Mouse (Mus musculus): ENCODE results near the gene Hmcn2. TPM values are rescaled to one million over a fixed set of nuclear protein-coding genes. Genes with fewer than 3 reads are reported as not detected.

Hmcn2 gene
- polyA plus RNA-seq, 1 experiment from 2014 or later = 4.1 TPM

DNA sequence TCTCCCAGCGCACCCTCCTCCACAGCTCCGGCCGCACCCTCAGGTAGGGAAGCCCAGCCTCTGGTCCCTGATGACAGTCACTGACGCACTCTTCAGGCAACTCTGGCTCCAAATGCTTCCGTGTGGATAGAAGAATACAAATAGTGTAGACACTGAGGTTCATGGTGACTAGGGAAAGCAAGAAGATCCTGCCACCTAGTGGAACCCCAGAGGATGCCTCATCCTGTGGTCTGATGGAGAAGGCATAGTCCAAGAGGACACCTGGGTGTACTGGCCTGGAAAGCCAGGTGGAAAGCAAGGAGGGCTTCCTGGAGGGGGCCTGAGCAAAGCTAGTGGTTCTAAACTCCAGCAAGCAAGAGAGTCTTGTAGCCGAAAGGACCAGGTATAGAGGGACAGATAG is 106.7 kb downstream of the Hmcn2 start:
- no peak overlapping the region for H3K4me2 ChIP-seq
- no peaks in the 10 kb centered on the region for H3K9me3 ChIP-seq
- H3K4me1 ChIP-seq = no peaks in the 10 kb centered on the region
- 74% methylated on average over 6 of the region's 6 CpGs for WGBS
- no peak for ATAC-seq (ENCODE audit: insufficient read depth, low FRiP score, low read depth)
- no peak overlapping the region for H3K9ac ChIP-seq
- no peaks in the 10 kb centered on the region for H3K36me3 ChIP-seq
- H3K27ac ChIP-seq = no peak overlapping the region
- H3K4me3 ChIP-seq (replicated peaks) = no peak overlapping the region
- H3K27me3 ChIP-seq (replicated peaks) = no peaks in the 10 kb centered on the region; the same call in 1 of the 2 replicates

DNA sequence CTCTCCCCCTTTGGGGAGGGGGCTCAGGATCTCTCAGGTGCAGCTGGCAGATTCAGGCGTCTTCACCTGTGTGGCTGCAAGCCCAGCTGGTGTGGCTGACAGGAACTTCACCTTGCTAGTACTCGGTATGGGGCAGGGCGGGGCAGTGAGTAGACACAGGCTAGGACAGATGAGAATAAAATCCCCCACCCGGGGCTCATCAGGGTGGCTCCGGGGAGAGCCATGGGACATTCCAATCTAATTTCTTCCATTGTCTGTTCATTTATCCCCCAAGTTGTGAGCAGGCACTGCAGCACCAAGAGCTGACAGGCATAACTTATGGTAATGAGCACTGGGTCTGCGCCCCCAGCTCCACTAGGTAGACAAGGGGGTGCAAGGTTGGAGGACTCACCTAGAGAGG is 108.4 kb downstream of the Hmcn2 start:
- no peak for ATAC-seq (ENCODE audit: insufficient read depth, low FRiP score, low read depth)

GRCm38 (mm10) chr2:31431477-31431876 is 117.3 kb downstream of the Hmcn2 start:
- H3K9me3 ChIP-seq = no peaks in the 10 kb centered on the region
- no peak for ATAC-seq (ENCODE audit: insufficient read depth, low FRiP score, low read depth)
- no peak overlapping the region for H3K4me3 ChIP-seq (replicated peaks)
- H3K27ac ChIP-seq = no peak overlapping the region
- WGBS = 70% methylated on average over 5 of the region's 5 CpGs
- H3K4me1 ChIP-seq = no peaks in the 10 kb centered on the region
- H3K9ac ChIP-seq = no peak overlapping the region
- no peak overlapping the region for H3K4me2 ChIP-seq
- no peaks in the 10 kb centered on the region for H3K36me3 ChIP-seq
- no peaks in the 10 kb centered on the region for H3K27me3 ChIP-seq (replicated peaks)

More for the DNA sequence above, 108.4 kb downstream of the Hmcn2 start:
- Histone ChIP-seq H3K27me3 (replicated peaks) (no peaks in the 10 kb centered on the region; the same call in 1 of the 2 replicates), H3K36me3 (no peaks in the 10 kb centered on the region), H3K9ac (no peak overlapping the region), H3K4me1 (no peaks in the 10 kb centered on the region), H3K9me3 (no peaks in the 10 kb centered on the region), H3K4me3 (replicated peaks) (no peak overlapping the region), H3K27ac (no peak overlapping the region), H3K4me2 (no peak overlapping the region)
- WGBS = 58% methylated on average over 6 of the region's 6 CpGs

DNA sequence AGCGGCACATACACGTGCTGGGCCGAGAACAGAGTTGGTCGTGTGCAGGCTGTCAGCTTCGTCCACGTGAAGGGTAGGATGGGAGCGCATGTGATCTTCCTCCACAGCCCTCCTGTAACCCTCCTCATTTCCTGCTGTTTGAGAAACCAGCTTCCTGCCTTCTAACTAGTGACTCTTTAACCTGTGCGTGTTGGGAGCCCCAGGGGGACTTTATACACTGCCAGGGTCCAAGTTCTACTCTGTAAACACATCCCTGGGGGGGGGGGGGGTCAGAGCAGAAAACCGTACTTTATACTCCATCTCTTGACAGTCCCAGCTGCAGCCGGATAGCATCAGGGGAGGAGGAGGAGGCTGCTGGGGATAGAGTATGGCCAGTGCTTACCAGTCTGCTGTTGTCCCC is 120.5 kb downstream of the Hmcn2 start:
- no peak for ATAC-seq (ENCODE audit: insufficient read depth, low FRiP score, low read depth)
- Histone ChIP-seq H3K36me3 (no peaks in the 10 kb centered on the region), H3K9me3 (no peaks in the 10 kb centered on the region), H3K27me3 (replicated peaks) (no peaks in the 10 kb centered on the region), H3K9ac (no peak overlapping the region), H3K27ac (no peak overlapping the region), H3K4me1 (no peaks in the 10 kb centered on the region), H3K4me2 (no peak overlapping the region), H3K4me3 (replicated peaks) (no peak overlapping the region)
- WGBS = 47% methylated on average over 10 of the region's 10 CpGs

- Histone ChIP-seq H3K4me1 (no peaks in the 10 kb centered on the region), H3K4me2 (no peak overlapping the region), H3K4me3 (replicated peaks) (no peak overlapping the region), H3K27me3 (replicated peaks) (no peaks in the 10 kb centered on the region), H3K27ac (no peak overlapping the region), H3K36me3 (no peaks in the 10 kb centered on the region), H3K9me3 (no peaks in the 10 kb centered on the region), H3K9ac (no peak overlapping the region)
- WGBS = 45% methylated on average over 6 of the region's 6 CpGs
- no peak for ATAC-seq (ENCODE audit: insufficient read depth, low FRiP score, low read depth)
These were observed 121.4 kb downstream of the Hmcn2 start for GRCm38 (mm10) chr2:31435567-31435966.

DNA sequence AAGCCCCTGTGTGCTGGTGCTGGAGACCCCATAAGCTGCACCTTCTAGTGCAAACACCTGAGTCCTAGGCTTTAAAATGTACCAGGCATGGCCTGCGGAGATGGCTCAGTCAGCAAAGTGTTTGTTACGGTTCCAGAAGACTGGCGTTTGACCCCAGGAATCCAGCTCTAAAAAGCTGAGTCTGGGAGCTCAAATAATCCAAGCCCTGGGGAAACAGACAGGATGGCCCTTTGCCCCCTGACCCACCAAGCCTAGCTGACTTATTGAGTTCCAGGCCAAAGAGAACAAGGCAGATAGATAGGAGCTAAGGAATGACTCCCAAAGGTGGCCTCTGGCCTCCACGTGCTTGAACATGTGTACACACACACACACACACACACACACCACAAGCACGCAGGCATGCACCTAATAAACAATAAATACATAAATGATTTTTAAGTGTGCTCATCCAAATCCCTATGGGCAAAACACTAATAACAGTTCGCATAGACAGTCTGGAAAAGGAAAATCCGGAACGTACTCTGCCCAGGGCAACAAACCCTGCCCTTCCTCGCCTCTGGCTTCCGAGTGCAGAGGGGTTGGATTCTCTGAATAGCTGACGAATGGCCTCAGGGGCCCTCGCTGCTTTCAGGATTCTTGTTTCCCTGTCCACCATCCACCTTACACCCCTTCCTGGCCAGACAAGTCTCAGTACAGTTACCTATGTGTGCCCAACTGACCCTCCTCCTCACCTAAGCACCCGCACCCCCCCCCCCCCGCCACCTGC is 123.4 kb downstream of the Hmcn2 start:
- H3K9me3 ChIP-seq = no peaks in the 10 kb centered on the region
- no peak overlapping the region for H3K4me3 ChIP-seq (replicated peaks)
- 62% methylated on average over 14 of the region's 14 CpGs for WGBS
- H3K4me1 ChIP-seq = no peaks in the 10 kb centered on the region
- no peak overlapping the region for H3K9ac ChIP-seq
- H3K4me2 ChIP-seq = no peak overlapping the region
- no peaks in the 10 kb centered on the region for H3K36me3 ChIP-seq
- ATAC-seq (ENCODE audit: insufficient read depth, low FRiP score, low read depth) = no peak
- no peaks in the 10 kb centered on the region for H3K27me3 ChIP-seq (replicated peaks)
- H3K27ac ChIP-seq = no peak overlapping the region

DNA sequence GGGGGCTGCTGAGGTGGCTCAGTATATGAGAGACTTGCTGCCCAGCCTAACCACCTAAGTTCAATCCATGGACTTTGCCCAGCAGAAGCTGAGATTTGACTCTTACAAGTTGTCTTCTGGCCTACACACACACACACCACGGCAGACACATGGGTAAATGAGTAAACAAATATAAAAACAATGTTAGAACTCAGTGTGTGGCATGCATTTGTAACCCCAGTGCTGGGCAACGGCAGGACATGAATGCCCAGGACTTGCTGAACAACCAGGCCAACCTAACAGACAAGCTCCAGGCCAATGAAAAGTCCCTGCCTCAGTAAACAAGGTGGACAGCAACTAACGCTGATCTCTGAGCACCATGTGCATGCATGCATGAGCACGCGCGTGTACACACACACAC is 125.4 kb downstream of the Hmcn2 start:
- Histone ChIP-seq H3K4me3 (replicated peaks) (no peak overlapping the region), H3K9ac (no peak overlapping the region), H3K4me1 (no peaks in the 10 kb centered on the region), H3K27me3 (replicated peaks) (no peaks in the 10 kb centered on the region), H3K4me2 (no peak overlapping the region), H3K36me3 (no peaks in the 10 kb centered on the region), H3K9me3 (no peaks in the 10 kb centered on the region), H3K27ac (no peak overlapping the region)
- no peak for ATAC-seq (ENCODE audit: insufficient read depth, low FRiP score, low read depth)
- 74% methylated on average over 6 of the region's 6 CpGs for WGBS

- no peaks in the 10 kb centered on the region for H3K4me1 ChIP-seq
- H3K4me2 ChIP-seq = no peak overlapping the region
- ATAC-seq (ENCODE audit: insufficient read depth, low FRiP score, low read depth) = peak; percentile 70
- H3K4me3 ChIP-seq (replicated peaks) = no peak overlapping the region
- H3K27ac ChIP-seq = no peak overlapping the region
- no peak overlapping the region for H3K9ac ChIP-seq
- H3K36me3 ChIP-seq = no peaks in the 10 kb centered on the region
- no peaks in the 10 kb centered on the region for H3K9me3 ChIP-seq
- no peaks in the 10 kb centered on the region for H3K27me3 ChIP-seq (replicated peaks)
- 63% methylated on average over 11 of the region's 11 CpGs for WGBS
These were observed 128.4 kb downstream of the Hmcn2 start for GRCm38 (mm10) chr2:31442480-31443160.

- H3K9ac ChIP-seq = no peak overlapping the region
- 81% methylated on average over 4 of the region's 4 CpGs for WGBS
- no peaks in the 10 kb centered on the region for H3K9me3 ChIP-seq
- H3K4me1 ChIP-seq = peaks cover 24% of the 10 kb centered on the region
- no peak for ATAC-seq (ENCODE audit: insufficient read depth, low FRiP score, low read depth)
- H3K36me3 ChIP-seq = no peaks in the 10 kb centered on the region
- no peak overlapping the region for H3K4me2 ChIP-seq
- H3K4me3 ChIP-seq (replicated peaks) = no peak overlapping the region
- H3K27me3 ChIP-seq (replicated peaks) = no peaks in the 10 kb centered on the region
- no peak overlapping the region for H3K27ac ChIP-seq
These were observed 131.8 kb downstream of the Hmcn2 start for GRCm38 (mm10) chr2:31446036-31446435.

DNA sequence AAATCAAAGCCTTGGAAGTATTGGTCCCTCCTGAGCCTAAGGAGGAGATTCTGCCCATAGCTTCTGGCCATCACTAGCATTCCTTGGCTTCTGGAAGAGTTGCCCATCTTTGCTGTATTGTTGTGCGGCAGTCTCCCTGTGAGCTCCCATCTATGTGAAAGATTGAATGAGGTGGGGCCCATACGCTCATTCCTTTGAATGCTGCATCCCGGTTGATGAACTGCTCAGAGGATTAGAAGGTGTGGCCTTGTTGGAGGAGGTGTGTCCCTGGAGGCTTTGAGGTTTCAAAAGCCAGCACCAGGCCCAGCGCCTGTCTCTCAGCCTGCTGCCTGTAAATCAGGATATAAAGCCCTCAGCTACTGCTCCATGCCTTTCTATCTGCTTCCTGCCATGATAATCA is 132.2 kb downstream of the Hmcn2 start:
- 56% methylated on average over 4 of the region's 4 CpGs for WGBS
- ATAC-seq (ENCODE audit: insufficient read depth, low FRiP score, low read depth) = no peak
- no peaks in the 10 kb centered on the region for H3K27me3 ChIP-seq (replicated peaks)

GRCm38 (mm10) chr2:31447536-31447935 is 133.3 kb downstream of the Hmcn2 start:
- H3K9me3 ChIP-seq = no peaks in the 10 kb centered on the region
- no peak overlapping the region for H3K9ac ChIP-seq
- no peak overlapping the region for H3K4me2 ChIP-seq
- no peak overlapping the region for H3K4me3 ChIP-seq (replicated peaks)
- H3K27me3 ChIP-seq (replicated peaks) = no peaks in the 10 kb centered on the region
- H3K36me3 ChIP-seq = no peaks in the 10 kb centered on the region
- H3K4me1 ChIP-seq = peaks cover 35% of the 10 kb centered on the region
- ATAC-seq (ENCODE audit: insufficient read depth, low FRiP score, low read depth) = no peak
- no peak overlapping the region for H3K27ac ChIP-seq
- 65% methylated on average over 2 of the region's 2 CpGs for WGBS

More for the DNA sequence above, 132.2 kb downstream of the Hmcn2 start:
- H3K9ac ChIP-seq = no peak overlapping the region
- H3K4me2 ChIP-seq = no peak overlapping the region
- H3K4me3 ChIP-seq (replicated peaks) = no peak overlapping the region
- no peak overlapping the region for H3K27ac ChIP-seq
- H3K9me3 ChIP-seq = no peaks in the 10 kb centered on the region
- H3K36me3 ChIP-seq = no peaks in the 10 kb centered on the region
- peaks cover 26% of the 10 kb centered on the region for H3K4me1 ChIP-seq

GRCm38 (mm10) chr2:31448756-31449440 is 134.7 kb downstream of the Hmcn2 start:
- H3K27me3 ChIP-seq (replicated peaks) = no peaks in the 10 kb centered on the region
- H3K4me1 ChIP-seq = peaks cover 47% of the 10 kb centered on the region
- no peak overlapping the region for H3K4me2 ChIP-seq
- no peaks in the 10 kb centered on the region for H3K9me3 ChIP-seq
- H3K36me3 ChIP-seq = no peaks in the 10 kb centered on the region
- no peak for ATAC-seq (ENCODE audit: insufficient read depth, low FRiP score, low read depth)
- no peak overlapping the region for H3K4me3 ChIP-seq (replicated peaks)
- H3K27ac ChIP-seq = peak overlapping the region; percentile 45
- no peak overlapping the region for H3K9ac ChIP-seq
- 53% methylated on average over 3 of the region's 3 CpGs for WGBS
